Mouse (Mus musculus) limb, embryonic 14.5 days (tissue): ENCODE measurements around the gene Ss18l1. TPM values are rescaled to one million over a fixed set of nuclear protein-coding genes. Genes with fewer than 3 reads are reported as not detected.

Experiments
- ATAC-seq: fragments of 200-750 bp; cut with Nextera tagmentation; 2 replicates; pipeline ENCODE4 v1.8.0; 2017; ENCODE audit warnings: low read depth, moderate number of reproducible peaks, moderate TSS enrichment; ENCODE audit not compliant: low FRiP score
- DNase-seq: peaks from one replicate; pipeline ENCODE4 v3.0.0-alpha.2; 2015; ENCODE audit warnings: low spot score
- H3K27ac ChIP-seq: fragments of 300-500 bp; sonication (generic); replicated peaks from 2 replicates; pipeline ENCODE4 v1.5.1; 2014; ENCODE audit warnings: low read depth, mild to moderate bottlenecking, low read length, moderate library complexity, mixed read lengths
- H3K27me3 ChIP-seq: fragments of 300-500 bp; sonication (generic); 2 replicates; pipeline ENCODE4 v1.6.1; 2014; ENCODE audit warnings: low read length, mixed read lengths; ENCODE audit not compliant: control insufficient read depth, insufficient read depth
- H3K36me3 ChIP-seq: fragments of 300-500 bp; sonication (generic); 2 replicates; pipeline ENCODE4 v1.6.1; 2014; ENCODE audit warnings: mild to moderate bottlenecking, low read length, moderate library complexity, mixed read lengths; ENCODE audit not compliant: control insufficient read depth, insufficient read depth
- H3K4me1 ChIP-seq: fragments of 300-500 bp; sonication (generic); 2 replicates; pipeline ENCODE4 v1.6.1; 2014; ENCODE audit warnings: antibody characterized with exemption, low read length, mixed read lengths; ENCODE audit not compliant: control insufficient read depth, insufficient read depth
- H3K4me2 ChIP-seq: fragments of 300-500 bp; sonication (generic); replicated peaks from 2 replicates; pipeline ENCODE4 v1.6.1; 2014; ENCODE audit warnings: low read depth, mild to moderate bottlenecking, low read length, moderate library complexity; ENCODE audit not compliant: severe bottlenecking
- H3K4me3 ChIP-seq: fragments of 300-500 bp; sonication (generic); replicated peaks from 2 replicates; pipeline ENCODE4 v1.5.1; 2014; ENCODE audit warnings: low read length
- H3K9ac ChIP-seq: fragments of 300-500 bp; sonication (generic); 2 replicates; pipeline ENCODE4 v1.6.1; 2014; ENCODE audit warnings: mild to moderate bottlenecking, low read depth, low read length, moderate library complexity; ENCODE audit not compliant: severe bottlenecking
- H3K9me3 ChIP-seq: fragments of 300-500 bp; sonication (generic); 2 replicates; pipeline ENCODE4 v1.6.1; 2016; ENCODE audit warnings: low read length; ENCODE audit not compliant: control insufficient read depth
- POLR2A ChIP-seq: fragments of 200-500 bp; IDR thresholded peaks from 2 replicates; pipeline ENCODE4 v1.8.0; 2012; ENCODE audit warnings: inconsistent platforms, mild to moderate bottlenecking, moderate library complexity, borderline replicate concordance; ENCODE audit not compliant: insufficient read depth, insufficient read length; ENCODE audit errors: extremely low read depth
- WGBS: fragments of 180-500 bp; shearing (Covaris S2); extraction: QIAGEN DNeasy Blood & Tissue Kit; methylation state at CpG from one replicate; pipeline ENCODE4 v1.1.7; 2014; 5-methylcytosine and 5-hydroxymethylcytosine counted together
- polyA plus RNA-seq, 2 experiments: library from polyadenylated mRNA; depleted of rRNA in 1 of 2; stranded (reverse) in 1 of 2; unstranded in 1 of 2; fragments of >200 nt; fragmentation: Nextera tagmentation in 1 of 2; extraction: Ambion mirVana in 1 of 2; gene quantifications; 2 replicates each; pipeline versions ENCODE4 v1.2.1 to v1.2.3; 2012 to 2014

Gene Ss18l1
- polyA plus RNA-seq, 2 experiments = 3.5 to 9.1 TPM

DNA sequence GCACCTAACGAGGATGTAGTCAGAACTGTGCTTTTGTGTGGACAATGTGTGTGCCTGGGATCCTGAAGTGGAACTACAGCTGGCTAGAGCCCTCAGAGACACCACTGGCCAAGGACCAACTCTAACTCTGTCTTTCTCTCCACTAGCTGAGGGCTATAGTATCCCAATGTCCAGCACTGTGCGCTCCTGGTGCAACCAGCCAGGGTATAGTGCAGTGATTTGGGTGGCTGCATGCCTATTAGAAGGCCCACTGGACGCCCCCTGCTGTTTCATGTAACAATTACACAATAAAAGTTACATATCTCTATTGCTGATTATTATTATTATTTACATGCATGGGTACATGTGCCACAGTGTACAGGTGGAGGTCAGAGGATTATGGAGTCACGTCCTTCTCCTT is 3.0 kb downstream of the Ss18l1 start:
- Histone ChIP-seq H3K36me3 (no peaks in the 10 kb centered on the region), H3K4me1 (peaks cover 22% of the 10 kb centered on the region), H3K27me3 (no peaks in the 10 kb centered on the region), H3K27ac (no peak overlapping the region), H3K9ac (no peak overlapping the region), H3K4me2 (no peak overlapping the region), H3K4me3 (no peak overlapping the region), H3K9me3 (no peaks in the 10 kb centered on the region)
- ATAC-seq = no peak
- peak; percentile 83 for DNase-seq
- 50% methylated on average over 4 of the region's 4 CpGs for WGBS
- TF ChIP-seq POLR2A = no peak

DNA sequence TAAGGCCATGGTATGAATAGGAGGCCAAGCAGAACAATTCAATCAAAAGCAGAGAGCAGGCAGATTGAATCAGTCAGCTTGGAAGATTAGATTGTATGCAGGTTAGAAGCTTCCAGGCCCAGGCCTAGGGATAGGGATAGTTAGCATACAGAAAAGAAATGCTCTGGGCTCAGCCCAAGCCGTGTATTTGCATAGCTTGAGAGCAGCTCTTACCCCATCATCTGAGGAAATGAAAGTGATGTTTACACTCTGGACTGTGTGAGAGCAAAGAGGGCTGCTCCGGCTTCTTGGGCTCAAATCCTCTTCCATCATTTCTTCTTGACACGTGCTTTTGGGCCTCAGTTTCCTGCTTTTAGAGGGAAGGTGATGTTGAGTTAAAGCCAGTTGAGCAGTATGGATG is 5.3 kb downstream of the Ss18l1 start:
- no peak overlapping the region for H3K27ac ChIP-seq
- no peak for ATAC-seq
- peaks cover 4% of the 10 kb centered on the region; the same call in 1 of the 2 replicates for H3K36me3 ChIP-seq
- H3K9me3 ChIP-seq = no peaks in the 10 kb centered on the region
- no peak overlapping the region for H3K4me3 ChIP-seq
- H3K9ac ChIP-seq = no peak overlapping the region
- no peak for DNase-seq
- no peak for TF ChIP-seq POLR2A
- WGBS = 88% methylated on average over 3 of the region's 3 CpGs
- no peak overlapping the region for H3K4me2 ChIP-seq
- H3K4me1 ChIP-seq = peaks cover 11% of the 10 kb centered on the region; the same call in 1 of the 2 replicates
- H3K27me3 ChIP-seq = no peaks in the 10 kb centered on the region

DNA sequence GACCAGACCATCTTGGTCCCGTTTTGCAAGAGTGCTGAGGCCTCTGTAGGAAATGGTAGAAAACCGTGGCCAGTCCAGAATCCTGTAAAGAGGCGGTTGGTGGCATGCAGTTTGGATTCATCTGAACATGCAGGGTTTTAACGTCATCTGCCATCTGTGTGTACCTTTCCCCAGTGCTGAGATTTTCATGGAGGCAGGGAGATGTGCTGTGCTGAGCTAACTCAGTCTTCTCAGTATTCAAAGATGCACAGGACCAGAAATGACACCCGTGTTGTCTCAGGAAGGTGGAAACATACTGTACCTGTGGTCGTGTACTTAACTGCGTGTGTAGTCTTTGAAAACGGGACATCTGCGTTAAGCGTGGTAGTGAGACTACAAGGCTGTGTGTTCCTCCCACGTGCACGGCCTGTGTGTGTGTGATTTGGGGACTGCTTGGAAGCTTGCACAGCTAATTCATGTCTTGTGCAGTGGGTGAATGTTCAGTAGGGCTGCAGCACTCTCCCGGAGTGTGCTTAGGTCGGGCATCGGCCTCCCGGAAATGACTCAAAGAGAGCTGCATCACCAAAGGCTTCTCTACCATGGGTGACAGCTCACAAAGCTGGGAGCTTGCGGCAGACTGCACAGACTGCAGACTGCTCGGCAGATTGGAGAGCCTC is 5.8 kb downstream of the Ss18l1 start:
- DNase-seq = no peak
- H3K4me3 ChIP-seq = no peak overlapping the region
- peaks cover 9% of the 10 kb centered on the region for H3K36me3 ChIP-seq
- H3K27ac ChIP-seq = no peak overlapping the region
- no peaks in the 10 kb centered on the region for H3K9me3 ChIP-seq
- no peaks in the 10 kb centered on the region for H3K27me3 ChIP-seq
- no peak overlapping the region for H3K9ac ChIP-seq
- peaks cover 11% of the 10 kb centered on the region; the same call in 1 of the 2 replicates for H3K4me1 ChIP-seq
- ATAC-seq = no peak
- no peak overlapping the region for H3K4me2 ChIP-seq
- WGBS = 94% methylated on average over 18 of the region's 18 CpGs
- TF ChIP-seq POLR2A = no peak

DNA sequence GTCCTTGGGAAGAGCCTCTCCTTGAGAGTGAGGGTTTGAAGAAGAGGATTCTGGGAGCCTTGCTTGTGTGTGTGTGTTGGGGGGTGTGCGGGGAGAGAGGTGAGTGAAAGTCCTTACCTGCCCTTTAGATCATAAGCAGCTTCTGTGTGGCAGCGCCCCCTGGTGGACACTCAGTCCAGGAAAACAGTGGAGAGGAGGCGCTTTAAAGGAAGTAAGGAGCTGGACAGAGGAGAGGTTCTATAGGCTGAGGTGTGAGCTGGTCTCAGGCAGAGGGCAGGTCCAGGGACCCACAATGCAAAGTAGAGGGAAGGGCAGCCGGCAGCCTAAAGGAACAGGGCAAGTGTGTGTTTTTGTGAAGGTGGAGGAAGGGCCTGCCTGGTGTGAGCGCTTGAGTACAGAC is 8.7 kb downstream of the Ss18l1 start:
- 20% methylated on average over 5 of the region's 5 CpGs for WGBS
- DNase-seq = peak; percentile 67
- Histone ChIP-seq H3K9me3 (no peaks in the 10 kb centered on the region), H3K4me3 (no peak overlapping the region), H3K27me3 (no peaks in the 10 kb centered on the region), H3K9ac (no peak overlapping the region), H3K4me2 (no peak overlapping the region), H3K4me1 (no peaks in the 10 kb centered on the region), H3K36me3 (peaks cover 30% of the 10 kb centered on the region), H3K27ac (no peak overlapping the region)
- peak; percentile 57; the same call in 1 of the 2 replicates for ATAC-seq
- no peak for TF ChIP-seq POLR2A

DNA sequence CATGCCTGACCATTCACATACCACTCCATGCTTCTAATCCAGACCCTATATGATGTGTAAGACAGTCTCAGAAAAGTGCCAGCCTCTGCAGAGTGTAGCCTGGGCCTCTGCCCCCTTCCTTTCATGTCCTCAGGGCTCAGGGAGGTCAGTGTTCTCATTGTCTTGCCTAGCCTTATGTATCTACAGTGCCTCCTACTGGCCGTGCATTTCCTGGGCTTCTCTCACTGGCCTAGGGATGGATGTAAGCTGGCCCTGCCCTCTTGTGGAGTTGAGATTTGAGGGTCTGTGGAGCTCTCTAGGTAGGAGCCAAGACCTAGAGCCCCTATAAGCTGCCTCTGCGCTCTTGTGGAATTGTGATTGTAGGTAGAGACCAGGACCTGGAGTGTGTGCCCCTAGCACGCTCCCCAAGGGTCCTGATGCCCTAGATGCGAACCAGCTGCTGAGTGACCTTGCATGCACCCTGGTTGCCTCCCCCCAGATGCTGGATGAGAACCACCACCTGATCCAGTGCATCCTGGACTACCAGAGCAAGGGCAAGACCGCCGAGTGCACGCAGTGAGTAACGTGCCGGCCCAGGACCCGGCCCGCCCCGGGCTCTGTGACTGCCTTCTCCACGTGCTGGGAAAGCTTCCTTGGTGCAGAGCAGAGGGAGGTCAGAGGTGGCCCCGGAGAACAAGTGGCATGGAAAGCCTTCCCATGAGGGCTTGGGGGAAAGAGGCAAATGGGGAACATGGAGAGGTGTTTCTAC is 9.9 kb downstream of the Ss18l1 start:
- no peak for DNase-seq
- Histone ChIP-seq H3K4me2 (no peak overlapping the region), H3K4me1 (no peaks in the 10 kb centered on the region), H3K9me3 (no peaks in the 10 kb centered on the region), H3K9ac (no peak overlapping the region), H3K27me3 (no peaks in the 10 kb centered on the region), H3K27ac (no peak overlapping the region), H3K36me3 (peaks cover 42% of the 10 kb centered on the region), H3K4me3 (no peak overlapping the region)
- ATAC-seq = no peak
- 93% methylated on average over 14 of the region's 14 CpGs for WGBS
- TF ChIP-seq POLR2A = no peak
